Mouse (Mus musculus) telencephalon, adult 2 months (tissue): ENCODE measurements around the gene Cyp24a1.
A peak's percentile ranks its signal among the peaks of the same experiment; 100 is the strongest.
"Not testable (repeated sequence)": the region's sequence is repeated elsewhere in the genome, so short reads cannot be mapped to it uniquely, and the experiment has no call there.

Experiments
- DNase-seq: peaks from one replicate; pipeline ENCODE4 v3.0.0-alpha.2; 2011; ENCODE audit warnings: low read depth, low spot score

The Cyp24a1 gene

GRCm38 (mm10) chr2:170494784-170495710, 1.9 kb downstream of the Cyp24a1 start:
- no peak for DNase-seq

GRCm38 (mm10) chr2:170487890-170488502, 8.9 kb downstream of the Cyp24a1 start:
- DNase-seq, result no peak

- no peak for DNase-seq
These were observed 9.7 kb downstream of the Cyp24a1 start for GRCm38 (mm10) chr2:170487202-170487601.

GRCm38 (mm10) chr2:170483914-170484313, 13.0 kb downstream of the Cyp24a1 start:
- no peak for DNase-seq

- DNase-seq, result no peak
These were observed 14.9 kb downstream of the Cyp24a1 start for GRCm38 (mm10) chr2:170482019-170482540.

- DNase-seq, result no peak
These were observed 20.3 kb downstream of the Cyp24a1 start for GRCm38 (mm10) chr2:170476643-170477042.

- no peak for DNase-seq
These were observed 20.7 kb downstream of the Cyp24a1 start for GRCm38 (mm10) chr2:170476215-170476614.

- no peak for DNase-seq
These were observed 21.8 kb downstream of the Cyp24a1 start for GRCm38 (mm10) chr2:170475164-170475563.

- DNase-seq, result no peak
These were observed 22.8 kb downstream of the Cyp24a1 start for GRCm38 (mm10) chr2:170474125-170474524.

GRCm38 (mm10) chr2:170470591-170470990, 26.4 kb downstream of the Cyp24a1 start:
- DNase-seq, result no peak

GRCm38 (mm10) chr2:170469616-170470308, 27.2 kb downstream of the Cyp24a1 start:
- no peak for DNase-seq

GRCm38 (mm10) chr2:170468009-170468408, 28.9 kb downstream of the Cyp24a1 start:
- DNase-seq, result no peak

GRCm38 (mm10) chr2:170464817-170465216, 32.1 kb downstream of the Cyp24a1 start:
- no peak for DNase-seq

GRCm38 (mm10) chr2:170461652-170462051, 35.3 kb downstream of the Cyp24a1 start:
- no peak for DNase-seq

GRCm38 (mm10) chr2:170459805-170460204, 37.1 kb downstream of the Cyp24a1 start:
- no peak for DNase-seq

GRCm38 (mm10) chr2:170459183-170459582, 37.8 kb downstream of the Cyp24a1 start:
- no peak for DNase-seq

- DNase-seq, result not testable (repeated sequence)
These were observed 43.1 kb downstream of the Cyp24a1 start for GRCm38 (mm10) chr2:170453809-170454208.

GRCm38 (mm10) chr2:170450933-170451332, 46.0 kb downstream of the Cyp24a1 start:
- no peak for DNase-seq

GRCm38 (mm10) chr2:170447651-170448050, 49.3 kb downstream of the Cyp24a1 start:
- DNase-seq, result no peak

GRCm38 (mm10) chr2:170446843-170447383, 50.0 kb downstream of the Cyp24a1 start:
- DNase-seq, result no peak

- DNase-seq, result peak; percentile 33
These were observed 51.1 kb downstream of the Cyp24a1 start for GRCm38 (mm10) chr2:170445861-170446260.

GRCm38 (mm10) chr2:170442535-170442934, 54.4 kb downstream of the Cyp24a1 start:
- no peak for DNase-seq
